Comparison of ENCODE assay signal across 8 mouse cellular contexts in the genomic region with DNA sequence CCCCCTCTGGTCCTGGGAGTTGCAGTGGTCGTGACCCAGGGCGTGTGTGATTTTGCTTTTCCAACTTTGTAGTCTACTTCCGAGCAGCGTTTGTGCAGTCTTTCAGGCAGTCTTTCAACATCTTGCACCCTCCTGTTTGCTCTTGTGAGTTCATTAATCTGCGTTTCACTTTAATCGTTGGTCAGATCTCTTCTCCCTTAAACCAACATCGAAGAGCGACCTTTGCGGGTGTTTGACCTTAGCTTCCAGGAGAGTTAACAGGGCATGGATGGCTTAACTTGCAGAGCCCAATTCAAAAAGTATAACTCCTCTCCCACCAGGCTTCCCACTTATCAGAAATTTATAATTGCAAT. TPM values are rescaled to one million over a fixed set of nuclear protein-coding genes. Genes with fewer than 3 reads are reported as not detected.
A peak's percentile ranks its signal among the peaks of the same experiment; 100 is the strongest.
DNase-seq lines count a peak whose midpoint lies in the region; ATAC-seq and TF ChIP-seq lines count a peak whose summit lies in the region.

No protein-coding gene starts in this region.

- peak overlapping the region; percentile 98 for H3K27ac ChIP-seq in heart, embryonic 10.5 days
- no peak overlapping the region for H3K27ac ChIP-seq in forebrain, embryonic 14.5 days (ENCODE audit: low read depth, low read length)
- H3K27ac ChIP-seq in liver, embryonic 14.5 days, result peak overlapping the region; percentile 56

- H3K27me3 ChIP-seq in heart, embryonic 10.5 days (ENCODE audit: insufficient read depth, poor library complexity, severe bottlenecking), result no peaks in the 10 kb centered on the region
- no peaks in the 10 kb centered on the region for H3K27me3 ChIP-seq in C2C12 (ENCODE audit: control insufficient read depth, insufficient read depth, insufficient read length)
- H3K27me3 ChIP-seq in forebrain, embryonic 14.5 days (replicated peaks; ENCODE audit: control insufficient read depth, insufficient read depth, low read length), result no peaks in the 10 kb centered on the region
- H3K27me3 ChIP-seq in liver, embryonic 14.5 days (ENCODE audit: control insufficient read depth, insufficient read depth, low read length), result no peaks in the 10 kb centered on the region

- H3K9me3 ChIP-seq in heart, embryonic 10.5 days, result no peaks in the 10 kb centered on the region
- H3K9me3 ChIP-seq in forebrain, embryonic 14.5 days (replicated peaks; ENCODE audit: control insufficient read depth, low read length), result no peaks in the 10 kb centered on the region
- no peaks in the 10 kb centered on the region for H3K9me3 ChIP-seq in liver, embryonic 14.5 days (ENCODE audit: control insufficient read depth, low read length)

- peak overlapping the region; percentile 66 for H3K4me2 ChIP-seq in forebrain, embryonic 14.5 days (ENCODE audit: low read length)
- H3K4me2 ChIP-seq in liver, embryonic 14.5 days (ENCODE audit: low read depth), result peak overlapping the region; percentile 79

- H3K79me2 ChIP-seq in C2C12 (ENCODE audit: control insufficient read depth, insufficient read depth), result peaks cover 8% of the 10 kb centered on the region

- H3K36me3 ChIP-seq in heart, embryonic 10.5 days, result no peaks in the 10 kb centered on the region
- H3K36me3 ChIP-seq in C2C12 (ENCODE audit: control insufficient read depth, insufficient read depth), result no peaks in the 10 kb centered on the region
- H3K36me3 ChIP-seq in forebrain, embryonic 14.5 days (ENCODE audit: control insufficient read depth, insufficient read depth, low read length), result no peaks in the 10 kb centered on the region
- H3K36me3 ChIP-seq in liver, embryonic 14.5 days (replicated peaks; ENCODE audit: control insufficient read depth, insufficient read depth, low read depth), result no peaks in the 10 kb centered on the region

- ATAC-seq in forebrain, embryonic 14.5 days, result no peak
- ATAC-seq in liver, embryonic 14.5 days (ENCODE audit: insufficient read depth), result peak; percentile 1; the same call in 1 of the 2 replicates
- ATAC-seq in granulocyte monocyte progenitor cell, adult 5-6 weeks (replicated peaks; ENCODE audit: poor library complexity, severe bottlenecking), result no peak

- H3ac ChIP-seq in C2C12 (ENCODE audit: control insufficient read depth, insufficient read length, low read depth), result peak overlapping the region; percentile 47

- no peaks in the 10 kb centered on the region for H3K4me1 ChIP-seq in heart, embryonic 10.5 days
- H3K4me1 ChIP-seq in forebrain, embryonic 14.5 days (ENCODE audit: control insufficient read depth, insufficient read depth, low read length), result peaks cover 4% of the 10 kb centered on the region; the same call in 1 of the 2 replicates
- 0 out of 4 replicates have a peak, but pooled peaks cover 0 to 3% of the 10 kb centered on the region in 2 experiments for H3K4me1 ChIP-seq in liver, embryonic 14.5 days (replicated peaks; ENCODE audit: control insufficient read depth in 2 of 2, insufficient read depth in 2 of 2, low read length in 1 of 2)

- H3K9ac ChIP-seq in forebrain, embryonic 14.5 days (ENCODE audit: low read length), result peak overlapping the region; percentile 87
- peak overlapping the region; percentile 73 for H3K9ac ChIP-seq in liver, embryonic 14.5 days (replicated peaks)

- TF ChIP-seq EP300 in liver, embryonic 14.5 days (IDR thresholded peaks at IDR 0.05; ENCODE audit: low read depth), result no peak

- TF ChIP-seq CTCF in C2C12 (IDR thresholded peaks at IDR 0.05; ENCODE audit: control insufficient read depth, insufficient read depth, insufficient read length), result no peak
- TF ChIP-seq CTCF in liver, embryonic 14.5 days (IDR thresholded peaks at IDR 0.05; ENCODE audit: low read depth), result no peak

- WGBS in heart, embryonic 10.5 days, result under 1% methylated on average over 9 of the region's 9 CpGs
- WGBS in forebrain, embryonic 14.5 days, result 0% methylated on average over 9 of the region's 9 CpGs
- under 1% methylated on average over 9 of the region's 9 CpGs for WGBS in liver, embryonic 14.5 days (ENCODE audit: insufficient replicate concordance)

- H3K4me3 ChIP-seq in heart, embryonic 10.5 days, result peak overlapping the region; percentile 73
- H3K4me3 ChIP-seq in C2C12 (ENCODE audit: insufficient read depth, poor library complexity, severe bottlenecking), result peak overlapping the region; percentile 52
- H3K4me3 ChIP-seq in forebrain, embryonic 14.5 days (ENCODE audit: low read depth, low read length), result peak overlapping the region; percentile 60
- H3K4me3 ChIP-seq in liver, embryonic 14.5 days (ENCODE audit: insufficient read depth in 1 of 2, low read depth in 2 of 2, low read length in 2 of 2), result peak overlapping the region; percentile 62 to 85

- no peak for DNase-seq in heart, embryonic 10.5 days (ENCODE audit: low spot score)
- DNase-seq in heart, postnatal 36 days, result no peak
- no peak for DNase-seq in forebrain, embryonic 14.5 days (ENCODE audit: low spot score)
- DNase-seq in liver, embryonic 14.5 days (ENCODE audit: low read depth in 3 of 3, low spot score in 3 of 3), result peak in 1 of 3 experiments; percentile 19
- DNase-seq in ovary, adult 18-20 months (ENCODE audit: low spot score), result no peak
- DNase-seq in left cerebral cortex, postnatal 4 days, result no peak

- H3K79me3 ChIP-seq in C2C12 (ENCODE audit: low read depth), result no peaks in the 10 kb centered on the region

- intact Hi-C loops in heart, postnatal 36 days (cut with DNase I), result loop anchor here (5.0 to 10.0 kb wide), 2 partner anchors 38 to 250 kb away; no protein-coding TSS in a partner anchor
- intact Hi-C loops in left cerebral cortex, postnatal 4 days (cut with DNase I), result no loop called here

TF ChIP-seq in C2C12, 6 proteins besides CTCF, POLR2A, EP300 and RAD21:
- no peak for TF ChIP-seq FOSL1 (IDR thresholded peaks at IDR 0.05; ENCODE audit: insufficient read depth, low read length, poor library complexity, severe bottlenecking)
- TF ChIP-seq MYOG (IDR thresholded peaks at IDR 0.05; ENCODE audit: control insufficient read depth, extremely low read depth, insufficient read length), result no peak
- TF ChIP-seq CEBPB (IDR thresholded peaks at IDR 0.05; ENCODE audit: low read depth), result no peak
- TF ChIP-seq USF1 (IDR thresholded peaks at IDR 0.05; ENCODE audit: low read depth), result no peak
- TF ChIP-seq MAX (IDR thresholded peaks at IDR 0.05), result no peak
- TF ChIP-seq MYOD1 (IDR thresholded peaks at IDR 0.05; ENCODE audit: control insufficient read depth, insufficient read length, low read depth), result no peak

RNA-seq across cellular contexts. Expression of gene Gbe1, which starts 0.8 kb away (rescaled TPM):
- 24.3 and 44.1 TPM in 2 replicates for polyA plus RNA-seq in heart, embryonic 10.5 days (2016; fragmentation: Nextera tagmentation; extraction: Ambion mirVana)
- total RNA-seq in heart, postnatal 36 days (2021), result 10 to 100 TPM; 44.8 to 46.1 TPM
- 5.5 TPM for polyA plus RNA-seq in C2C12 (2012; fragmentation: generic; extraction: Trizol)
- polyA plus RNA-seq in forebrain, embryonic 14.5 days (2014; fragmentation: Nextera tagmentation; extraction: Ambion mirVana), result 12.6 and 13.7 TPM in 2 replicates
- polyA plus RNA-seq in liver, embryonic 14.5 days (2012; rRNA removed), result 2.2 and 3.0 TPM in 2 replicates
- 5.7 and 6.4 TPM in 2 replicates for polyA plus RNA-seq in liver, embryonic 14.5 days (2014; fragmentation: Nextera tagmentation; extraction: Ambion mirVana)
- 21.5 and 23.6 TPM in 2 replicates for total RNA-seq in granulocyte monocyte progenitor cell, adult 5-6 weeks (2014; fragmentation: Nextera tagmentation)
- total RNA-seq in granulocyte monocyte progenitor cell, adult 5-6 weeks (2017), result 33.9 and 42.4 TPM in 2 replicates
- 1 to 10 TPM; 8.3 to 9.5 TPM for total RNA-seq in left cerebral cortex, postnatal 4 days (2021)
